Mouse (Mus musculus) gastrocnemius, postnatal 25 days (tissue): ENCODE measurements at regions not wholly inside any gene's neighbourhood (a gene's known extent, or its start where the extent isn't known, plus 50 kb on each side); places are given as distances from the start of the nearest gene placed in this dataset.

Source experiments
- DNase-seq: peaks from one replicate; pipeline ENCODE4 v3.0.0; 2022

- no peak for DNase-seq
Observed at GRCm38 (mm10) chr14:62002131-62002530, 290.3 kb upstream of the Rnaseh2b start.

GRCm38 (mm10) chr14:62003013-62003781 lies 289.2 kb upstream of the Rnaseh2b start:
- DNase-seq, result no peak

GRCm38 (mm10) chr14:62003797-62004196 lies 288.6 kb upstream of the Rnaseh2b start:
- DNase-seq, result no peak

GRCm38 (mm10) chr14:62008707-62009106 lies 283.7 kb upstream of the Rnaseh2b start:
- no peak for DNase-seq

GRCm38 (mm10) chr14:62018804-62019203 lies 273.6 kb upstream of the Rnaseh2b start:
- no peak for DNase-seq

- no peak for DNase-seq
Observed at GRCm38 (mm10) chr14:62020996-62021395, 271.4 kb upstream of the Rnaseh2b start.

GRCm38 (mm10) chr14:62022193-62022592 lies 270.2 kb upstream of the Rnaseh2b start:
- no peak for DNase-seq

- DNase-seq, result no peak
Observed at GRCm38 (mm10) chr14:62023022-62023421, 269.4 kb upstream of the Rnaseh2b start.

- no peak for DNase-seq
Observed at GRCm38 (mm10) chr14:62027751-62028279, 264.6 kb upstream of the Rnaseh2b start.

GRCm38 (mm10) chr14:62030059-62030458 lies 262.3 kb upstream of the Rnaseh2b start:
- no peak for DNase-seq

GRCm38 (mm10) chr14:62033661-62034060 lies 258.7 kb upstream of the Rnaseh2b start:
- DNase-seq, result no peak

- no peak for DNase-seq
Observed at GRCm38 (mm10) chr14:62034664-62035063, 257.7 kb upstream of the Rnaseh2b start.

GRCm38 (mm10) chr14:62035416-62035815 lies 257.0 kb upstream of the Rnaseh2b start:
- no peak for DNase-seq

GRCm38 (mm10) chr14:62037514-62037913 lies 254.9 kb upstream of the Rnaseh2b start:
- DNase-seq, result no peak

- no peak for DNase-seq
Observed at GRCm38 (mm10) chr14:62037917-62038316, 254.5 kb upstream of the Rnaseh2b start.

GRCm38 (mm10) chr14:62042305-62043116 lies 249.9 kb upstream of the Rnaseh2b start:
- no peak for DNase-seq

GRCm38 (mm10) chr14:62043117-62043422 lies 249.3 kb upstream of the Rnaseh2b start:
- DNase-seq, result no peak

- no peak for DNase-seq
Observed at GRCm38 (mm10) chr14:62050941-62051340, 241.4 kb upstream of the Rnaseh2b start.

GRCm38 (mm10) chr14:62051923-62052322 lies 240.5 kb upstream of the Rnaseh2b start:
- DNase-seq, result no peak

- DNase-seq, result no peak
Observed at GRCm38 (mm10) chr14:62053004-62053403, 239.4 kb upstream of the Rnaseh2b start.

- DNase-seq, result no peak
Observed at GRCm38 (mm10) chr14:62057096-62057495, 235.3 kb upstream of the Rnaseh2b start.

- DNase-seq, result no peak
Observed at GRCm38 (mm10) chr14:62058100-62058499, 234.3 kb upstream of the Rnaseh2b start.

- DNase-seq, result no peak
Observed at GRCm38 (mm10) chr14:62071140-62071539, 221.2 kb upstream of the Rnaseh2b start.
